Mouse (Mus musculus) kidney, embryonic 14.5 days (tissue): ENCODE results near the gene Dnah11. TPM values are rescaled to one million over a fixed set of nuclear protein-coding genes. Genes with fewer than 3 reads are reported as not detected.

Experiments used
- ATAC-seq: fragments of 200-750 bp; cut with Nextera tagmentation; 2 replicates; pipeline ENCODE4 v1.8.0; 2017; ENCODE audit warnings: moderate number of reproducible peaks, mild to moderate bottlenecking, moderate TSS enrichment, moderate library complexity; ENCODE audit not compliant: low FRiP score, low TSS enrichment
- H3K27ac ChIP-seq: fragments of 300-500 bp; sonication (generic); 2 replicates; pipeline ENCODE4 v1.5.1; 2014; ENCODE audit warnings: low read depth, mild to moderate bottlenecking, low read length, moderate library complexity, mixed read lengths
- H3K27me3 ChIP-seq: fragments of 300-500 bp; sonication (generic); 2 replicates; pipeline ENCODE4 v1.6.1; 2014; ENCODE audit warnings: mild to moderate bottlenecking, low read length; ENCODE audit not compliant: control insufficient read depth, insufficient read depth
- H3K36me3 ChIP-seq: fragments of 300-500 bp; sonication (generic); 2 replicates; pipeline ENCODE4 v1.6.1; 2014; ENCODE audit warnings: low read length, mixed read lengths; ENCODE audit not compliant: control insufficient read depth, insufficient read depth
- H3K4me1 ChIP-seq: fragments of 300-500 bp; sonication (generic); 2 replicates; pipeline ENCODE4 v1.6.1; 2014; ENCODE audit warnings: low read length, mixed read lengths; ENCODE audit not compliant: control insufficient read depth, insufficient read depth
- H3K4me2 ChIP-seq: fragments of 300-500 bp; sonication (generic); replicated peaks from 2 replicates; pipeline ENCODE4 v1.6.1; 2014; ENCODE audit warnings: low read depth, mild to moderate bottlenecking, low read length
- H3K4me3 ChIP-seq: fragments of 300-500 bp; sonication (generic); 2 replicates; pipeline ENCODE4 v1.5.1; 2014; ENCODE audit warnings: mild to moderate bottlenecking, low read length
- H3K9ac ChIP-seq: fragments of 300-500 bp; sonication (generic); 2 replicates; pipeline ENCODE4 v1.6.1; 2014; ENCODE audit warnings: low read depth, mild to moderate bottlenecking, low read length, moderate library complexity
- H3K9me3 ChIP-seq: fragments of 300-500 bp; sonication (generic); 2 replicates; pipeline ENCODE4 v1.6.1; 2016; ENCODE audit warnings: low read length; ENCODE audit not compliant: control insufficient read depth
- WGBS: fragments of 180-500 bp; shearing (Covaris S2); extraction: QIAGEN DNeasy Blood & Tissue Kit; methylation state at CpG from one replicate; pipeline ENCODE4 v1.1.7; 2014; 5-methylcytosine and 5-hydroxymethylcytosine counted together
- polyA plus RNA-seq: library from polyadenylated mRNA; unstranded; fragments of >200 nt; fragmentation: Nextera tagmentation; extraction: Ambion mirVana; gene quantifications from 2 replicates; pipeline ENCODE4 v1.2.1, GENCODE M21; 2014

The Dnah11 gene
- polyA plus RNA-seq, 1 experiment from 2014 or later, result 0.24 TPM

DNA sequence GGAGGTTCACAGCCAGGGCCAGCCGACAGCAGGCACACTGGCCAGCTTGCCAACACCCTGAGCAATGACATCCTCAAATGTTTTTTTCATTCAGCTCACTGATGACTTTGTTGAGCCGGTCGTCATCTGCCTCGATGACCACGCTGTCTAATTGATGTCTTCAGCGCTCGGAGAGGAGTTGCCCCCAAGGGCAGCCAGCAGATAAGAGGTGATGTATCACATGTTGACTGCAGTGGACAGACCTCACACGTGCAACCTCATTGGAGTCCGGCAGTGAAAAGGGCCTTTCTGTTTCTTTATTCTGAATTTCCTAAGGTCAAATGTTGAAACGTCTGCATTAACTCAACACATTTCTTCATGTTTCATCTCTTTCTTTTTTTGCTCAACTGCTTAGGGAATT lies 363.5 kb downstream of the Dnah11 start:
- Histone ChIP-seq H3K9ac (no peak overlapping the region), H3K4me3 (no peak overlapping the region), H3K4me1 (no peaks in the 10 kb centered on the region), H3K9me3 (no peaks in the 10 kb centered on the region), H3K27me3 (no peaks in the 10 kb centered on the region), H3K36me3 (no peaks in the 10 kb centered on the region), H3K4me2 (no peak overlapping the region), H3K27ac (no peak overlapping the region)
- 48% methylated on average over 10 of the region's 10 CpGs for WGBS
- ATAC-seq, result no peak

GRCm38 (mm10) chr12:117834652-117835051 lies 364.2 kb downstream of the Dnah11 start:
- Histone ChIP-seq H3K4me3 (no peak overlapping the region), H3K27ac (no peak overlapping the region), H3K9ac (no peak overlapping the region), H3K36me3 (no peaks in the 10 kb centered on the region), H3K9me3 (no peaks in the 10 kb centered on the region), H3K4me2 (no peak overlapping the region), H3K27me3 (no peaks in the 10 kb centered on the region), H3K4me1 (no peaks in the 10 kb centered on the region)
- 85% methylated on average over 2 of the region's 2 CpGs for WGBS
- ATAC-seq, result no peak

DNA sequence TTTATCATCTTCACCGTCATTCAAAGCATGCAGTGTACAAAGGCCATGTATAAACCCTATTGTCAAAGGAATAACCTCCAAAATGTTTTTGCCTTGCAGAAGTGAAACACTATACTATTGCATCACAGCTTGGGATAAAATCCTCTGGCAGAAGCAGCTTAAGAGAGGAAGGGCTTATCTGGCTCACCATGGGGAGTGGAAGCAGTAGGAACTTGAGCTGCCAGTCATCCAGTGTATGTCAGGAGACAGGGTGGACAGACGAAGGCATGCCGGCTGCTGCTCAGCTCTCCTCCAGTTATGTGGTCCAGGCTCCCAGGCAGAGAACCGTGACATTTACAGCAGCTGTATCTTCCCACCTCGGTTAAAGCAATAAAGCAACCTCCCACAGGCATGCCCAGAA lies 366.7 kb downstream of the Dnah11 start:
- H3K4me2 ChIP-seq, result no peak overlapping the region
- H3K4me3 ChIP-seq, result no peak overlapping the region
- H3K9me3 ChIP-seq, result no peaks in the 10 kb centered on the region
- H3K27ac ChIP-seq, result no peak overlapping the region
- no peak overlapping the region for H3K9ac ChIP-seq
- H3K36me3 ChIP-seq, result no peaks in the 10 kb centered on the region
- ATAC-seq, result no peak
- H3K4me1 ChIP-seq, result no peaks in the 10 kb centered on the region
- no peaks in the 10 kb centered on the region for H3K27me3 ChIP-seq
- WGBS, result 21% methylated on average over 5 of the region's 5 CpGs

GRCm38 (mm10) chr12:117831351-117831961 lies 367.4 kb downstream of the Dnah11 start:
- no peak overlapping the region for H3K27ac ChIP-seq
- no peak overlapping the region for H3K9ac ChIP-seq
- H3K27me3 ChIP-seq, result no peaks in the 10 kb centered on the region
- no peaks in the 10 kb centered on the region for H3K36me3 ChIP-seq
- WGBS, result 50% methylated on average over 8 of the region's 8 CpGs
- H3K4me3 ChIP-seq, result no peak overlapping the region
- no peaks in the 10 kb centered on the region for H3K4me1 ChIP-seq
- H3K4me2 ChIP-seq, result no peak overlapping the region
- H3K9me3 ChIP-seq, result no peaks in the 10 kb centered on the region
- no peak for ATAC-seq

GRCm38 (mm10) chr12:117828350-117828749 lies 370.5 kb downstream of the Dnah11 start:
- ATAC-seq, result no peak

More at GRCm38 (mm10) chr12:117828350-117828749, 370.5 kb downstream of the Dnah11 start:
- WGBS, result 70% methylated on average over 3 of the region's 3 CpGs
- Histone ChIP-seq H3K27me3 (no peaks in the 10 kb centered on the region), H3K27ac (no peak overlapping the region), H3K4me1 (no peaks in the 10 kb centered on the region), H3K9ac (no peak overlapping the region), H3K36me3 (no peaks in the 10 kb centered on the region), H3K4me3 (no peak overlapping the region), H3K9me3 (no peaks in the 10 kb centered on the region), H3K4me2 (no peak overlapping the region)

Other genes starting within 250 kb of the Dnah11 start
- 6.9 and 12.5 TPM in 2 replicates for gene Sp4, start 102.4 kb upstream of the Dnah11 start, polyA plus RNA-seq